Mouse (Mus musculus): ENCODE data around the gene Paqr3. TPM values are rescaled to one million over a fixed set of nuclear protein-coding genes. Genes with fewer than 3 reads are reported as not detected.

The Paqr3 gene
- polyA plus RNA-seq, 1 experiment from 2014 or later = 20.5 TPM

DNA sequence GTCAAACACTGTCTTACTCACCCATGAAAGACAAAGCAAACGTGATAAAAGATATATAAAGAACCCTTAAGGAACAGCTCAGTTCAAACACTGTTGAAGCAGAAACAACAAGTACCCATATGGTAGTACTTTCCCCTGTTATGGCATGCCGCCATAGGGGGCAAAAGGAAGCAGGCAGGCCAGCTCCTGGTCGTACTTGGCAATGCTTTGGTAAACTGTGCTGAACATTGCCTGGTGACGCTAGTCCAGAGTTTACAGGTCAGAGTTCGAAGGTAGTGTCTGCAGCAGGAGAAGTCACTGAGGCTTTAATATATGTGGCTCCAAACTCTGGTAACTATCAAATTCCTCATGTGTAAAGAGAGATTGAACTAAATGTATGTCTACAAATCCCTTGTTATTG, 32.8 kb downstream of the Paqr3 start:
- Histone ChIP-seq H3K9ac (no peak overlapping the region), H3K4me3 (no peak overlapping the region), H3K27me3 (no peaks in the 10 kb centered on the region), H3K36me3 (no peaks in the 10 kb centered on the region), H3K4me2 (replicated peaks) (no peak overlapping the region), H3K9me3 (replicated peaks) (no peaks in the 10 kb centered on the region), H3K4me1 (no peaks in the 10 kb centered on the region), H3K27ac (no peak overlapping the region)
- no peak for ATAC-seq (ENCODE audit: low FRiP score)
- WGBS = 77% methylated on average over 5 of the region's 5 CpGs

DNA sequence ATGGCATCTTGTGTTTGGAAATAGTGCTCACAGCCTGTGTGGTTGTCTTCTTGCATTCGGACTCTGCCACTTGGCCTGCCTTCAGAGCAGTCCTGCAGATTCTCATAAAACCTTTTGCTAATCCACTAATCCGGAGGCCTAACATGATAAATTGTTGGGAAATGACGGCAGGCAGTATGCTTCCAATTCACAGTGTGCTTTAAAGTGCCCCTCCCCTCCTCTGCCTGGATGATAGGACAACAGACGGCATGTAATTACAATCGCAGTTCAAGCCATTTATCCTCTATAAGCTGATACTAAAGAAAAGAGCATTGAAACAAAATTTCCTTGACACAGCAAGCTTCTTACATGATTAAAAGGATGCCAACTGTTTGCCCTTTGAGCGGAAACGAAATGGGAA, 33.7 kb downstream of the Paqr3 start:
- Histone ChIP-seq H3K9me3 (replicated peaks) (no peaks in the 10 kb centered on the region), H3K4me2 (replicated peaks) (no peak overlapping the region), H3K9ac (no peak overlapping the region), H3K27ac (no peak overlapping the region), H3K4me1 (no peaks in the 10 kb centered on the region), H3K27me3 (no peaks in the 10 kb centered on the region), H3K4me3 (no peak overlapping the region), H3K36me3 (no peaks in the 10 kb centered on the region)
- no peak for ATAC-seq (ENCODE audit: low FRiP score)
- WGBS = 69% methylated on average over 7 of the region's 7 CpGs

DNA sequence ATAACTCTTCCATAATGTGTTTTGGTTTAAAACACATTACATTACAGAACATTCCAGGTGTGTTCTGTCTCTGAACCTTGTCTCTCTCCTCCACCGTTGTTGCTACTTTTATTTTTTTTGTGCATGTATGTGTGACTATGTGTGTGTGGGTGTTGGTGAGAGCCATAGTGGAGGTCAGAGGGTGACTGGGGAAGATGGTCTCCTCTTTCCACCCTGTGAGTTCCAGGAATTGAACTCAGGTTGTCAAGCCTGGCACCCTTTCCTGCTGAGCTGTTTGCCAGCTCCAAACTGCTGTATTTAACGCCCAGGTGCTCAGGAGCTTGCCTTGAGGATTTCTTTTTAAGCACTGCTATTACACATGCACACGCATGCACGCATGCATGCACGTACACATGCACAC, 35.2 kb downstream of the Paqr3 start:
- no peaks in the 10 kb centered on the region for H3K9me3 ChIP-seq (replicated peaks)
- H3K9ac ChIP-seq = no peak overlapping the region
- no peaks in the 10 kb centered on the region for H3K27me3 ChIP-seq
- H3K27ac ChIP-seq = no peak overlapping the region
- no peak overlapping the region for H3K4me3 ChIP-seq
- H3K4me1 ChIP-seq = no peaks in the 10 kb centered on the region
- H3K4me2 ChIP-seq (replicated peaks) = no peak overlapping the region
- WGBS = 96% methylated on average over 5 of the region's 5 CpGs
- H3K36me3 ChIP-seq = no peaks in the 10 kb centered on the region
- no peak for ATAC-seq (ENCODE audit: low FRiP score)

DNA sequence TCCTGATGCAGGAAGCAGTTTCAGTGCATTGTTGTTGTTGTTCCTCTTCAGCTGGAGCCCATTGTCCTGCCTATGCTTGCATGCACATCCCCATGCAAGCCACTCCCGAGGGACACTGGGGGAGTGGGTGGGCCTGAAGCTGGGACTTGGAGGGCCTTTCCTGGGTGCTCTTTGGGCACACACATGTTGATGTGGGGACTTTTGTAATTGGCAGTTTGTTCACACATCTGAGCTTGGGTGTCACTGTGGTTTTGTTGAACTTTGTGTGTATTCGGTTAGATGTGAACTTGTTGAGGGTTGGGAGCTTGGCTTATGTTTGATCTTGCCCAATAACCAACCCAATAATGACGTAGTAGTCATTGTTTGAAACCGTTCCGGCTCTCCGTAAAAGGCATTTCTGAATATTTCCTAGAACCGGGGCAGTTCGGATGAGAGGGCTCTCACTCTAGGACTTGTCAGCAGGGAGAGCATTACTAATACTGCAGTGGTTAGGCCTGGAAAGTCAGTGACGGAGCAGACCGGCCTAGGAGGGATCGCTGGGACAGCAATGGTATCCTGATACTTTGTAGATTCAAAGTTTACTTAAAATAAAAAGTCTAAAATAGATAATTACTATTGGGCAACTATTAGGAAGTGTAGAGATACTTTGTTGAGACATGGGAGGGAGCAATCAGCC, 35.8 kb downstream of the Paqr3 start:
- Histone ChIP-seq H3K4me2 (replicated peaks) (no peak overlapping the region), H3K4me3 (no peak overlapping the region), H3K9me3 (replicated peaks) (no peaks in the 10 kb centered on the region), H3K36me3 (no peaks in the 10 kb centered on the region), H3K9ac (no peak overlapping the region), H3K27ac (no peak overlapping the region), H3K27me3 (no peaks in the 10 kb centered on the region), H3K4me1 (no peaks in the 10 kb centered on the region)
- no peak for ATAC-seq (ENCODE audit: low FRiP score)
- 93% methylated on average over 11 of the region's 11 CpGs for WGBS

DNA sequence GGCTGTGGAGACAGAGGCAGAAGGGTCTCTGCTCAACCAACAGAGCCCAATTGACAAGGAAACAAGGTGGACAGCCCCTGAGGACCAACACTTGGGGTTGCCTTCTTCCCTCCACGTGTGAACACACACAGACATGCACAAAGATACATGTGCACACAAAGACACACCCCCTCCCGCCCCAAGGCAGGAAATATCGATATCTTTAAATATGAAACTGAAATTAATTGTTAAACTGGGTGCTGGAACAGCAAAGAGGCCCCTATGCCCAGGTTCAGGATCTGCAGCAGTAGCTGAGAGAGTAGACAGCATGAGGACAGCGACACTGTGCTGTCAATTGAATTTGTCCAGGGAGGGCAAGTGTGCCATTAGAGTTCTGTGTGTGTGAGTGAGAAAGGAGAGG, 45.6 kb downstream of the Paqr3 start:
- peaks cover 25% of the 10 kb centered on the region for H3K36me3 ChIP-seq
- H3K27me3 ChIP-seq = no peaks in the 10 kb centered on the region
- H3K4me1 ChIP-seq = no peaks in the 10 kb centered on the region
- H3K9me3 ChIP-seq (replicated peaks) = no peaks in the 10 kb centered on the region
- ATAC-seq (ENCODE audit: low FRiP score) = no peak
- no peak overlapping the region for H3K9ac ChIP-seq
- H3K4me2 ChIP-seq (replicated peaks) = no peak overlapping the region
- no peak overlapping the region for H3K4me3 ChIP-seq
- 90% methylated on average over 4 of the region's 4 CpGs for WGBS
- H3K27ac ChIP-seq = no peak overlapping the region

DNA sequence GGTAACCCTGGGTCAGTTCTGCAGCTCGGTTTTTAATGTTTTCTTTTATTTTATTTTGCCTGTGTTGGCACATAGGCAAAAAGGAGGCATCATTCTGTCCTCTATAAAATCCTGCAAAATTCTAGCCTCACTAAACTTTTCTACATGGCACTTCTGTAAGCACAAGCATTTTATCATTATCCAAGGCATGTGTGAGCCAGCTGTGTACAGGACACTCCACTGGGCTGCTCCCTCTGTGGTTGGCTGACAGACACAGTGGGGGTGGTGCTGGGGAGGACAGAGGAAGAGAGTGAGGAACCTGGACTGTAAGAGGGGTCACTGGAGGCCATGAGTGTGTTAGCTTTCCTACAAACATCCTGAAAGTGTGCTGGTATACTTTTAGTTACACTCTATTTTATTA, 49.4 kb downstream of the Paqr3 start:
- H3K4me3 ChIP-seq = no peak overlapping the region
- H3K27me3 ChIP-seq = no peaks in the 10 kb centered on the region
- no peak for ATAC-seq (ENCODE audit: low FRiP score)
- 72% methylated on average over 1 of the region's 1 CpGs for WGBS
- H3K36me3 ChIP-seq = peaks cover 17% of the 10 kb centered on the region; the same call in 1 of the 2 replicates
- H3K4me1 ChIP-seq = no peaks in the 10 kb centered on the region
- no peak overlapping the region for H3K9ac ChIP-seq
- no peak overlapping the region for H3K27ac ChIP-seq
- no peaks in the 10 kb centered on the region for H3K9me3 ChIP-seq (replicated peaks)
- no peak overlapping the region for H3K4me2 ChIP-seq (replicated peaks)

DNA sequence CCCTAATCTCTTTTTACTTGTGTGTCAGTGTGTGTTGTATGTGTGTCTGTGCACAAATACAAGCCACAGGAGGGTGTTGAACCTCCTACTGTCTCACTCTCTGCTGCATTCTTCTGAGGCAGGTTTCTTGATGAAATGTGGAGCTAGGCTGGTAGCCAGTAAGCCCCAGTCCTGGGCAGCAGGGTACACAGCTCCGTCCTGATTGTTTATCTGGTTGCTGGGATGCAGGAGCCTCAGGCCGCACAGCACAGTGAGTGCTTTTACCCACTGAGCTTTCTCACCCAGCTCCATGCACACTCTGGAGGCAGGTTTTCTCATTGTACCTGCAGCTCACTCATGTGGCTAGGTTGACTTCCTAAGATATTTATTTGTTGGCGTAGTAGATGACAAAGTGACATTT, 50.5 kb downstream of the Paqr3 start:
- 65% methylated on average over 3 of the region's 3 CpGs for WGBS
- H3K9ac ChIP-seq = no peak overlapping the region
- no peak for ATAC-seq (ENCODE audit: low FRiP score)

DNA sequence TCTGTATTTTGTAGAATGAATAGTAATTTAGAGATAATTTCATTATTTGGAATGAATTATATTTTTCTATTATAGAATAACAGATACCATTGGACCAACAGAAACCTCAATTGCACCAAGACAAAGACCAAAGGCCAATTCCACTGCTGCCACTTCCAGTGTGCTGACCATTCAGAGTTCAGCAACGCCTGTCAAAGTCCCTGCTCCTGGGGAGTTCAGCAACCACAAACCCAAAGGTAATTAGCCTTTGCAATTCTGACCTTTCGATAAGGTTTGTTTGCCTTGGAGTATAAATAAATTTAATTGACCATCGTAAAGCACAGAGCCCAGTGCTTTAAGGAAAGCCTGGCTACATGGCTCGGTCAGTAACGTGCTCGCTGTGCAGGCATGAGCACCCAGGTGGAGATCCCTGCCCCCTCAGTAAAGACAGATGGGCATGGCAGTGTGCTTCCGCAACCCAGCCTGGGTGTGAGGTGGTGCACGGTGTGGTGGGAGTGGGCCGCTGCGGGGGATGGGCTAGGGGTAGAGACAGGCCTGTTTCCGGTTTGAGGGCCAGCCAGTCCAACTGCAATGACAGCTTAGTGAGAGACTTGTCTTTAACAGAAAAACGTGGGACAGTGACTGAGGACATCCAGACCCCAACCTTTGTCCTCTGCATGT, 54.5 kb downstream of the Paqr3 start:
- Histone ChIP-seq H3K27me3 (no peaks in the 10 kb centered on the region), H3K4me1 (no peaks in the 10 kb centered on the region), H3K27ac (no peak overlapping the region), H3K9ac (no peak overlapping the region), H3K4me3 (no peak overlapping the region), H3K36me3 (0 out of 2 replicates have a peak, but pooled peaks cover 3% of the 10 kb centered on the region), H3K4me2 (replicated peaks) (no peak overlapping the region), H3K9me3 (replicated peaks) (no peaks in the 10 kb centered on the region)
- ATAC-seq (ENCODE audit: low FRiP score) = peak; percentile 58; the same call in 1 of the 2 replicates
- 91% methylated on average over 12 of the region's 12 CpGs for WGBS

More for the DNA sequence above, 50.5 kb downstream of the Paqr3 start:
- peaks cover 12% of the 10 kb centered on the region; the same call in 1 of the 2 replicates for H3K36me3 ChIP-seq
- H3K27me3 ChIP-seq = no peaks in the 10 kb centered on the region
- no peak overlapping the region for H3K27ac ChIP-seq
- no peak overlapping the region for H3K4me2 ChIP-seq (replicated peaks)
- H3K9me3 ChIP-seq (replicated peaks) = no peaks in the 10 kb centered on the region
- no peaks in the 10 kb centered on the region for H3K4me1 ChIP-seq
- no peak overlapping the region for H3K4me3 ChIP-seq

DNA sequence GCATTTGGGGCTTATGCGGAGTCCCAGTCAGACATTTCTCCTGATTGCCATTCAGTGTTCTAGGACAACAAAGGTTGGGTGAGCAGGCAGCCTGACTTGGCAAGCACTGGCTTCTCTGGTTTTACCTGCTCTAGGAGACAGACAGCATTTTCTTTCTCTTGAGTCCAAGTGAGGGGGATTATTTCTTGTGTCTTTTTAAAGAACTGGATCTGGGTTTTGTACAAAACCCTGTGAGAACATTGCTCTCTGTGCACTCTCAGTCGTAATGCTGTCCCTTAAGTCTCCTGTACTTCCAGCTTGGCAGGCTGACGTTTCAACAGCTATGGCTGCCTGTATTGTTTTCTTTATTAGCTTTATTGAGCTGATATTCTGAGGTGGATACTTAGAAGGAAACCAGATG, 55.0 kb downstream of the Paqr3 start:
- no peak overlapping the region for H3K9ac ChIP-seq
- no peaks in the 10 kb centered on the region for H3K27me3 ChIP-seq
- no peak overlapping the region for H3K27ac ChIP-seq
- no peaks in the 10 kb centered on the region for H3K4me1 ChIP-seq
- ATAC-seq (ENCODE audit: low FRiP score) = no peak
- H3K9me3 ChIP-seq (replicated peaks) = no peaks in the 10 kb centered on the region
- H3K4me2 ChIP-seq (replicated peaks) = no peak overlapping the region
- WGBS = 91% methylated on average over 3 of the region's 3 CpGs
- no peak overlapping the region for H3K4me3 ChIP-seq
- 0 out of 2 replicates have a peak, but pooled peaks cover 3% of the 10 kb centered on the region for H3K36me3 ChIP-seq

DNA sequence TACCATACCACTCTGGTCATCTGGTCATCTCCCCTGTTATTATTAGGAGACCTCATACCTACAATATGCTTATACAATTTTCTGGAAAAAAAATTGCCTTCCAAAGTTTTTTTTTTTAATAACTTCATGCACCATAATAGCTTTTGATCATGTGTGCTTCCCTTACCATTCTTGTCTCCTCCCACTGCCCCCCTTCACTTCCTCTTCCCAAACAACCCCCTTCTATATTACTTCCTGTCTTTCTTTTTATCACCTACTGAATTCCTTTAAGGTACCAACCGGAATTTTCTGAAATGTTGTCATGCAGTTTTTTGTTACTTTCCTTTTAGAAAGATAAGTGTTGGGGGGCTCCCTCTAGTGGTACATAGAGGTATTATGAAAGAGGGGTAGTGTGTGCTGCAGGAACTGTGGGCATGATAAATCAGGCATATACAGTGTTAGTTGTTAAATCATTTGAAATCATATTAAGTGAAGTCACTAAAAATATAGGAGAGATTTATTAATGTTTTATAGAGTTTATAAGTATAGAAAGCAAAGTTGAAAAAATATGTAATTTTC, 55.8 kb downstream of the Paqr3 start:
- H3K9me3 ChIP-seq (replicated peaks) = no peaks in the 10 kb centered on the region

DNA sequence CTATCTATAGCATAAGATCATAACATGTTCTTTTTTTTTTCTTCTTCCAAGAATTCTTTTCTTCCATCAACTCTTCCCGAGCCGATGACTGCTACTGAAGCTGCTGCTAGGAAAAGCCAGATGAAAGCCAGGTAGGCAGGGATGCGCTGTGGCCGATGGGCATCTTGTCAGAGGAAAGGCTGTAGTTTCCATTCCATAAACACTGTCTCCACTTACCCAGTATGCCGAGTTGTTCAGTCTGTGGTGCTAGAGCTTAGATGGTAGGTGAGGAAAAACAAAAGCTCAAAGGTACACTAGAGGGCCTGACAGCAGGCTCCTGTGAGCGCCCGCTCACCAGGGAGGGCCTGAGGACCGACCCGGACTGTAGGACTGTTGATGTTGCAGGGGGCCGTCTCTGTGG, 56.6 kb downstream of the Paqr3 start:
- ATAC-seq (ENCODE audit: low FRiP score) = no peak
- Histone ChIP-seq H3K9ac (no peak overlapping the region), H3K36me3 (0 out of 2 replicates have a peak, but pooled peaks cover 3% of the 10 kb centered on the region), H3K4me1 (no peaks in the 10 kb centered on the region), H3K9me3 (replicated peaks) (no peaks in the 10 kb centered on the region), H3K4me3 (no peak overlapping the region), H3K27ac (no peak overlapping the region), H3K27me3 (no peaks in the 10 kb centered on the region), H3K4me2 (replicated peaks) (no peak overlapping the region)
- 84% methylated on average over 10 of the region's 10 CpGs for WGBS

More for the DNA sequence above, 55.8 kb downstream of the Paqr3 start:
- no peak overlapping the region for H3K4me2 ChIP-seq (replicated peaks)
- H3K4me1 ChIP-seq = no peaks in the 10 kb centered on the region
- 9% methylated on average over 1 of the region's 1 CpGs for WGBS
- no peak for ATAC-seq (ENCODE audit: low FRiP score)
- no peak overlapping the region for H3K4me3 ChIP-seq
- 0 out of 2 replicates have a peak, but pooled peaks cover 3% of the 10 kb centered on the region for H3K36me3 ChIP-seq
- no peak overlapping the region for H3K9ac ChIP-seq
- H3K27ac ChIP-seq = no peak overlapping the region
- no peaks in the 10 kb centered on the region for H3K27me3 ChIP-seq

DNA sequence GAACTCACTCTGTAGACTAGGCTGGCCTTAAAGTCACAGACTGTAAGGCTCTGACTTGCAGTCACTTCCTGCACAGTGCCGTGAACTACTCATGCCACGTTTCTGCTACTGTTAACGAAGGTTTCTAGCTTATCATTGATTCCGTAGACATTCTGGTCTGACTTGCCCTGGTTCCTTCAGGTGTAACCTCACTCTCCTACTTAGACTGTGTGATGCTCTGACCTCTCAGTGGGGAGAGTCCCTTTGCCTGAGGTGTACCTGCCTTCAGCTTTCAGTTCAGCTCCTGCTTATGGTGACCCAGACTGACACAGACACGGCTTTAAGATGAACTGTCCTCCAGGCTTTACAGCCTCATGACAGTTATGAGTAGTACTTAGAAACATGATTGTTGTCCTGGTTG, 57.2 kb downstream of the Paqr3 start:
- 92% methylated on average over 5 of the region's 5 CpGs for WGBS
- Histone ChIP-seq H3K27me3 (no peaks in the 10 kb centered on the region), H3K36me3 (0 out of 2 replicates have a peak, but pooled peaks cover 3% of the 10 kb centered on the region), H3K27ac (no peak overlapping the region), H3K4me2 (replicated peaks) (no peak overlapping the region), H3K9ac (no peak overlapping the region), H3K4me1 (no peaks in the 10 kb centered on the region), H3K9me3 (replicated peaks) (no peaks in the 10 kb centered on the region), H3K4me3 (no peak overlapping the region)
- no peak for ATAC-seq (ENCODE audit: low FRiP score)

All from hindbrain, embryonic 12.5 days (tissue).